Mouse (Mus musculus): ENCODE data around the gene Tigd4.
"Not testable (repeated sequence)": the region's sequence is repeated elsewhere in the genome, so short reads cannot be mapped to it uniquely, and the experiment has no call there.

Gene Tigd4

DNA sequence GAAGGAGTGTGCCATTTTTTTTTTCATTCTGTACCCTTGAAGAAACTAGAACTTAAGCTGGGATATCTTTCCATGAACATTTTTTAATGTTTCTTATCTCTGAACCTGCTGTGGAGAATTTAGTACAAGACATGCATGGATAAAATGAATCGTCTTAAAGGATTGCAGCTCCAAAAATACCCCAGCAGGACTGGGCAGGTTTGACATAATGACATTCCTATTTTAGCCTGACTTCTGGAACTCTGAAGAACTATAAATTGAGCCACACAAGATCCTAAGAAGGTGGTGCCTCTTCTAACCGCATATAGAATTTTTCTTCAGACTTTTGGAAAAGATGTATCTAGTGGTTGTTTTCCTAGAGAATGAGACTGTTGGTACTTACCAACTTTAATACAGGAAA, at the start of gene Tigd4:
Gene Tigd4, plus strand, starts transcription at position 301 of the 400 bp plus-strand sequence.
- no peak for DNase-seq (ENCODE audit: low spot score in 2 of 2)

DNA sequence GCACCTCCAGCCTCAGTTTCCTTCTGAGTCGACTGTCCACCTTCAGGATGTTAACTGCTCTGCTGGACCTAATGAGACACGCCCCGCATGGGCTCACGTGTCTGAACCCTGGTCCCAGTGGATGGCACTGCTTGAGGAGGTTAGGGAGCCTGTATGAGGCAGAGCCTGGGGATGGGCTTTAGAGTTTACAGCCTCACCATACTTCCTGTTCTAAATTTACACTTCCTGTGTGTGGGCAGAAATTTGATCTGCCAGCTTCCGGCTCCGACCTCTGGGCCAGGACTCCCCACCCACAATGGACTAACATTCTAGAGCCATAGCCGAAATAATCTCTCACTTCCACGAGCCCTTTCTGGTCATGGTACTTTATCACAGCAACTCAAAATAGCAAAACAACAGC, 46.2 kb upstream of the Tigd4 start:
- DNase-seq (ENCODE audit: low spot score in 2 of 2), result peak in 1 of 2 experiments; percentile 14

DNA sequence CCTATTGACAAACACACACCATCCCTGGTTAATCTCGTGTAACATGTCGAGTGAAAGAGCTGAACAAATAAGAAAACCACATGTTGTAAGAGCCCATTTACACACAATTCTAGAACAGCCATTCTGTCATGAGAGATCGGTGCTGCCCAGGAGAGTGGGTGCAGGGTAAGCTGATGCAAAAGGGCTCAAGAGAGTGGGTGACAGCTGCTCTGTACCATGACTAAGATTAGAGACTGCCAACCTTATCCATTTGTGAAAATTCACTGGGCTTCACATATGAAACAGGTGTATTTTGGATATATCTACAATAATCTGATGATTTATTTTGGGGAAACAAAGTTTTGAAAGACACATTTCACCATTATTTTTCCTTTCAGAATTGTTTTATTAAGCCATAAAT, 37.6 kb upstream of the Tigd4 start:
- DNase-seq (ENCODE audit: low spot score in 2 of 2), result no peak

DNA sequence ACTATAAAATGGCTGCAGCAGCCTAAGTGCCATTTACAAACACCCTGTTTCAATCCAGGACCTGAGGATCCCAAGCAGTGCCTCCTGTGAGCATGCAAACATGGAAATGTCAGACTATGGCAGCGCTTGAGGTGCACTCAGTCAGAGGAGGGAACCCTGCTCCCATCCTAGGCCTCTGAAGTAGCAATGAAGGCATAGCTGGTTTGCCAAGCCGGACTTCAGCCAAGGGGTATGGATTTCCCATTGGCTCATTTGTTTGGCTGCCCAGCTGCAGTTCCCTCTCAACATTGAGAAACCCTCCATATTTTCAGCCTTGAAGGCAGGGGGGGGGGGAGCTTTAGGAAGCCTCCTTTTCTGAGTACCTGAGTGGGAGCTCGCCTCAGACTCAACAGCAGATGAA, 35.1 kb upstream of the Tigd4 start:
- no peak for DNase-seq (ENCODE audit: low spot score in 2 of 2)

DNA sequence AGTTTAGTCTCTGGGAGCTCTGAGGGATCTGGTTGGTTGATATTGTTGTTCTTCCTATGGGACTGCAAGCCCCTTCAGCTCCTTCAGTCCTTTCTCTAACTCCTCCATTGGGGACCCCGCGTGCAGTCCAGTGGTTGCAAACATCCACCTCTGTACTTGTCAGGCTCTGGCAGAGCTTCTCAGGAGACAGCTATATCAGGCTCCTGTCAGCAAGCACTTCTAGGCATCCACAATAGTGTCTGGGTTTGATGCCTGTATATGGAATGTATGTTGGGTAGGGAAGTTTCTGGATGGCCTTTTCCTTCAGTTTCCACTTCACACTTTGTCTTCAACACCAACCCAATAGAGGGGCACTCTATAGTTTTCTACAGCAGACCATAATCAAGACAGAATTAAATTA, 30.5 kb upstream of the Tigd4 start:
- not testable (repeated sequence) for DNase-seq (ENCODE audit: low spot score in 2 of 2)

DNA sequence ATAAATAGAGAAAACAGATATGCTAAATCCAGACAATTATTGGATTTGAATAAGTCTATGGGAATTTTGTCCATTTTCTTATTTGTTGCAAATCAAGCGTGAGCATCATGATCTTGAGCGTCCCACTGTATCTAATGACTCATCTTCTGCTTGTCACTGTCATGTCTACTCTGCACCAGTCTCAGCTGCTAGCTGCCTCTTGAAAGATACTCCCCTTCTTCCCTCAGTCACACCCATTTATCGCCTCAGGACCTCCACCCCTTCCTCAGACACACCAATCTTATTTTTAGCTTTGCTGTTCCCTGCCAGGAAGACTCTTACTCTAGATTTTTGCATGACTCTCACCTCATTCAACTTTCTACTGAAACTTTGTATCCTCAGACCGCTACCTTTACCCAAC, 30.0 kb upstream of the Tigd4 start:
- no peak for DNase-seq (ENCODE audit: low spot score in 2 of 2)

DNA sequence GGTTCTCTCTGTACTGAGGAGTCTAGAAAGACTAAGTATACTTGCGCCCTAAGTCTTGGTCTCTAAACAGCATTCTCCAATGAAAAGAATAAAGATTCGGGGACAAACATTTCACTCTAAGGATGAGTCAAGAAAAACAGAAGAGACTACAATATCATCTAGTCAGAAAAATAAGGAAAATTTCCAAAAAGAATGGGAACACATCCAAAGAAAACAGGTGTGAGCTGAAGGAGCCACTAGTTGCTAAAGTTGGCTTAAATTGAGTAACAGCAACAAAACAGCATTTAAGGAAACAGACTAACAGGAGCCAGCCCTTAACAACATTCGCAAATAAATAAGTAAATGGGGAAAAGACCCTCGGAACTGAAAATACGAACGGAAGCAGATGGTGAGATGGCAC, 24.8 kb upstream of the Tigd4 start:
- no peak for DNase-seq (ENCODE audit: low spot score in 2 of 2)

DNA sequence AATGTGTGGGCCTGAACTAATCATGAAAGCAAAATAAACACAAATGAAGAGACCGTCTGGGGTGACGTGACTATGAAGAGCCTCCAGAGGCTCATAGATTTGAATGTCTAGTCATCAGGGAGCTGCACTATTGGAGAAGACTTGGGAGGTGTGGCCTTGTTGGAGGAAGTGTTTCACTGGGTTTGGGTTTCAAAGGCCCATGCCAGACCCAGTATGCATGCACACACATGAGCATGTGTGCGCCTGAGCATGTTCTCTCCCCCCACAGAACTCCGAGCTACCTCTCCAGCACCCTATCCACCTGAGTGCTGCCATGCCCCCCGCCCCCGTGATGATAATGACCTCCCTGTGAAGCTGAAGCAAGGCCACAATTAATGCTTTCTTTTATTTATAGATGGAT, 23.8 kb upstream of the Tigd4 start:
- no peak for DNase-seq (ENCODE audit: low spot score in 2 of 2)

DNA sequence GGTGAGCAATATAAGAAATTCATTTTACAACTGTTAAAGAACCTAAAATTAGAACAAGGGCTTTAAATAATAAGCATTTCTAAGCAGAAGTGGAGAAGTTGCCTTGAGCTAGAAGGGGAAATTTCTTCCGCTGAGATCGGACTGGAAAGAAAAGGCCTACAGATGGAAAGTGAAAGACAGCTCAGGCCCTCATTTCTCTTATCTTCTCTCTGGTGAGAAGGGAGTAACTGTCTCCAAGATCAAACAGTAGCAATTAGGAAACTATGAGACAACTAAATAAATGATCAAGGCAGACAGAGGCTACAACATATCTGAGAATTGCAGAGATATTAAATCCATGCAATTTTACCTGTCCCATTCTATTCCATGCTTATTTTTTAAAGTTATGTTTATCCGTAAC, 22.9 kb upstream of the Tigd4 start:
- DNase-seq (ENCODE audit: low spot score in 2 of 2), result no peak

DNA sequence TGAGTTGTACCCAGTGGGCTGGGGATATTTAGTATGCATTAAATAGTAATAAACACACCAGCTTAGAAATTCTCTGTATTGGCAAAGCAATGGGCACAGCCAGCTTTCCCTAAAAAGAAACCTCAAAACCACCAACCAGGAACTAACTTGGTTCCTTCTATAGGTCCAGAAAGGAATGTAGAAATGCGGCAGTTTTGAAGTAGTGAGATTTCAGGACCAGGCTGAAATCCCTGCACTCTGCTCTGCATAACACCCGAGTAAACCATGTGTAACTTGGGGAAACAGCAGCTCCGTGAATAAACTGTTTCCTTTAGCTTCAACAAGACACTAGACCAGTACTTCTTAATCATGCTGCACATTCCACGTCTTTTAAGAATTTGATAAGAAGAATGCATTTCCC, 12.7 kb upstream of the Tigd4 start:
- no peak for DNase-seq (ENCODE audit: low spot score in 2 of 2)

DNA sequence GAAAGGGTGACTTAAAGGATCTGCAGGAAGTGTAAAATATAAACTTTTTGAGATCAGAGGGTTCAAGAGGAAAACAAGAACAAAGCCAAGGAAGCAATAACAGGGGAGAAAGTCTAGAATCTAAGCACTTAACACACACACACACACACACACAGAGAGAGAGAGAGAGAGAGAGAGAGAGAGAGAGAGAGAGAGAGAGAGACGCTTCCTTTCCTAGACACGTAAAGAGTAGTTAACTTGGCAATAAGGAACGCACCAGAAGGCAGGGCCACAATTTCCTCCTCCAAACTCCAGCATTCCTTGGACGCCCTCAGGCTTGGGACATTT, 11.7 kb upstream of the Tigd4 start:
- no peak for DNase-seq (ENCODE audit: low spot score in 2 of 2)

DNA sequence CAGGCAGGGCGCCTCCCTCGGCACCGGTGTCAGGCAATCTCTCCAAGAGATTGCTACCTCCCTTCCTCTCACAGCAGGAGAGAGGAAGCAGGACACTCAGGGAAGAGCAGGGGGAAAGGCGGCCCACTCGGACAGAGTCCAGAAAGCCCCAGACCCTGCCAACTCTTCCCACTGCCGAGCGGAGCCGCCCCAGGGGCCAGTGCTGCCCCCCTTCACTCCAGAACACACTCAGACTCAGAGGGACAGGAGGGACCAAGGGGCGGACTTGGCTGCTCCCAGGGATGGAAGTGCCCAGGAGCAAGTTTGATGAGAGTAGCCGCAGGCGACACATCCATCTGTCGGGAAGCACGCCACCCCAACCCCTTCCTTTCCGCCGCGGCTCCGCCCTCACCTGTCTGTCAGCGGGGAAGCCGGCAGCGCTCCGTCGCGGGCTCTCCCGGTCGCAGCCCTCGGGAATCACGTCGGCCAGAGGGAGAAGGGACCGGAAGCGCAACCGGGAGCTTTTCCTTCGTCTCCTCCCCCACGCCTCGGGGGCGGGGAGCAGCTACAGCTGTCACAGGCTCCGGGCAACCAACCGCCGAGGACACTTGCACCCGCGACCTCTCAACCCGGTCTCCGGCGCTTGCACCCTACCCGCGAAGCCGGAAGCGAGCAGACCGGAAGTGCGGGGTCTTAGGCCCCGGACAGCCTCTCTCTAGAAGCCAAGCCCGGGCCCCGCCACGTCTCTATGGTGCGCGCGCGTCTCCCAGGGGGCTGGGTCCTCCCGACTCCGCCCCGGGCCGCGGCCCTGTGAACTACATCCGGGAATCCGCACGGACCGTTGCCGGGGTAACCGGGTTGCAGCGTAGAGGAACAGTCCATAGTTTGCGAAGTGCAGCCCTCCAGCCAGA, 11.1 kb upstream of the Tigd4 start, which contains the start of gene Arfip1:
Gene Arfip1, minus strand, starts transcription at position 603 of the 890 bp plus-strand sequence.
- DNase-seq (ENCODE audit: low spot score in 2 of 2), result peak; percentile 80 to 87

DNA sequence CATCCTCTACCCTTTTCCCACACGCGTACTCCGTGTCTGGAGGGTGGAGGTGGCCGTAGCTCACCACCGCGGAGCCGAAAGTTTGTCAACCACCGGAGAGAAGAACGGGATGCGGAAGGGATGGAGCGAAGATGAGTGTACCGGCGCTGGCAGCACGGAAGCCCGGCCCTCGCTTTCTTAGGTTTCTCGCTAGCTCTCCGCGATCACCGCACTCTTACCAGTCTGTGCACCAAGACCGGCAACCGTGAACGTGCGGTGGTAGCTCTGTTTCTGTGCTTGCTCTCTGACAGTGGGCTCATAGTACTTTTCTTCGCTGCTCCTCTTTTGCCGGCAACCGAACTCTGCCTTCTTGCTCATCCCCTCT, 10.5 kb upstream of the Tigd4 start:
- DNase-seq (ENCODE audit: low spot score in 2 of 2), result peak in 1 of 2 experiments; percentile 6

DNA sequence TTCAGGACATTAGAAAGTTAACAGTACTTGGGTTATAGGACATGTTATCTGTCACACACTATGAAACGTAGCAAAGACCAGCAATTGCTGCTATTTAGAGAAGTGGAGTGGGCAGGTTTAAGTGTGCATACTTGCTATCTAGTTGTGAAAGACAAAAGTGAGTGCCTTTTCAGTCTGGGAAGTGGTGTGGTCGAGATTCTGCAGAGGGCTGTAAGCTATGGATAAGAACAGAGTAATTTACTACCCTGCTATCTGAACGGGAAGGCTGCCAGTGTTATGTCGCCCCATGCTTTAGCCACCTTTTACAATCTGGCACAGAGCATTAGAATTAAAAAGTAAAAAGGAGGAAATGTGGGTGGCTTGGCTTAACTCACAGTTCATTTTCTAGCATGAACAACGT, 6.6 kb upstream of the Tigd4 start:
- DNase-seq (ENCODE audit: low spot score in 2 of 2), result no peak

DNA sequence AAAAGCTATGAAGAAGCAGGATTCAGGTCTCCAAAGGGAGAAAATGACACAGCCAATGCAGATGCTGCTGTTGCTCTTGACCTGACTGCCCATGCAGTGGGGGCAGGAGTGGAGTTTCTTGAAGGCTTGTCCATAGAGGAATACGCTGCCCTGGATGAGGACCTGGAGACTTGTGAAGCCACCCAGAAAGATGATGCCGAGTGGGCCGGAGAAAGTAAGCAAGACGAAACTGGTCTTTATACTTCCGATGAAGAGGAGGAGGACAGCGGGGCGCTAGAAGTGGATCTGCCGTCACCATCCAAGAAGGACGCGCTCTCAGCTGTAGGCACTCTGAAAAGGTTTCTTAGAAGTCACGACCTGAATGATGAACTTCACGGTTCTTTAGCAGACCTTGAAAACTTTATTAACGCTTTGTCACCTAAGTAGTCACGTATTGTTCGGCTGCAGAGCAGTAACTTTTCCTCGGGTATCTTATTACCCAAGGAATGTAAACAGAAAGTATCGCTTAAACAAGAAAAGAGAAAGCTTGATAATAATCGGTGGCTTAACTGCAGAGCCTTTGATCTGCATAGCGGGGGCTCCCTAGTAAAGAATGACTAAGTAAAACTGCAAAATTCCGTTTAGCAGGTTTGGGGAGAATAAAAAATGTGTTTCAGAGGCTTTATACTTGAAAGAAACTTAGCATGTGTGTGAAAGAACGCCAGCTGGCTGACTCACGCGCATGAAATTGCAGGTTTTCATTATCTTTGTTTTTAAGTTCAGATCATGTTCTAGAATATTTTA, 1.7 kb downstream of the Tigd4 start:
- no peak for DNase-seq (ENCODE audit: low spot score in 2 of 2)

DNA sequence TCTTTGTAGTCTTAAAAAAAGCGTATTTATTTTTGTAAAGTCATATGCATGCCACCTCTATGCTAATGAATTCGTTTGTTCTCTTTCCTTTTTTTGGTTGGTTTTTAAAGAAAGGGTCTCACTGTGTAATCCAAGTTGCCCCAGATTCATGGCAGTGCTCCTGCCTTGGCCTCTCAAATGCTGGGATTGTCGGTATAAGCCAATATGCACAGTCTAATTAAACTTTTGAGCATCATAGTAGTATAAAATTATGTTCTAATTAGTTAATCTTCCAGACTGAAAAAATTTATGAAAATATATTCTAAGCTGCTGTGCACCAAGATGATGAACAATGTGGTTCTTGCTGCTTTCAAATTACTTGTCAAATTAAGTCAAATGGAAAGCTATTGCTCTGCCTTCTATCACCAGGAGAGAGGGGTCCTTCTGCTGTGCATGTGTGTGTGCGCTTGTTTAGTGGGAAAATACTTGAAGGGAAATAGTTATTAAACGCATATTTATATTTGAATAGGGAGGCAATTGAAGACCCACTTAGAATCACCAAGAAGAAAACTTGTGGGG, 2.4 kb downstream of the Tigd4 start:
- no peak for DNase-seq (ENCODE audit: low spot score in 2 of 2)

DNA sequence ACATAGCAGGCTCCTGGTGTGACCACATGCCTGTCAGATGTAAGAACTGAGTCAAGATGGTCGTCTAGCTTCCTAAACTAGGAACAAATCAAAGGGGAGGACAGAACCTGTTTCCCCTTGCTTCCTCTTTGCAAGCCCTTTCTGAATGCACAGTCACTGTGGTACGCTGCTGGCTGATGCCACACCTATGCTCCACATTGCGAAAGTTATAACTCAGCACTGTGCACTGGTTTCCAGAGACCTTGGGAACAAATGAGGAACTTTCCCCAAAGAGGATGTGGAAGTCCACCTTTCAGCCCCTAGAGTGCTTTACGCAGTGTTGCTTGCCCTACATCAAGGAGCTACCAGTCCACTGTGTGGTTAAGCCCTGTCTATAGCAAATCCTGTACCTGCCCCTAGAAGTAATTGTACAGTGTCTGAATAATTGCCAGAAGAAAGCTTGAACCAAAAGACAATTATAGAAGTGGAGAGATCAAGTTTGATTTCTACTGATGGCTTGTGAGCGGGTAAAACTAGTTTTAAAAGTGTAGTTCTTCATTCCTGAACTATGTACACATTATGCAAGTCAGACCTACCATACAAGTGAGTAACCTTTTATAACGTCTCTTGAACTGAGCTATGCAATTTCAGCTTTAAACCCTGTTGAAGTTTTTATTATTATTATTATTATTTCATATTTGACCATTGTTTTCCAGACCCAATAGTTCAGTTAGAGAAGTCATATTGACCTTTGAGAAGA, 4.8 kb downstream of the Tigd4 start:
- no peak for DNase-seq (ENCODE audit: low spot score in 2 of 2)

DNA sequence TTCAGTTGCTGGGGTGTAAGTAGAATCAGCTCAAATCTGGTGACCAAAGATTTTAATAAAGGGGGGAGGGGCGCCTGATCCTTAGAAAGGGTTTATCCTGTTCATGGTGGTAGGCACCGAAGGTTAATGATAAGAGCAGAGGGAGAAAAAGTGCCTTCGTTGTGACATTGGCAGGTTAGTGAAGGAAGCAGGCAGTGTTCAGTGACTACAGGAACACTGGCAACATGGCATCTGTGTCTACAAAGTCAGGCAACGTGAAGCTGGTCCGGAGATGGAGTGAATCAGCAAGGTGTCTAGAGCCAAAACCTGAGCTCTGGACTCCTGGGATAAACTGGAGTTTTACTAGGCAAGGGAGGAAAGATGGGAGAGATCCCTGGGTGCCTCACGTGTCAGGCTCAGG, 5.4 kb downstream of the Tigd4 start:
- DNase-seq (ENCODE audit: low spot score in 2 of 2), result no peak

DNA sequence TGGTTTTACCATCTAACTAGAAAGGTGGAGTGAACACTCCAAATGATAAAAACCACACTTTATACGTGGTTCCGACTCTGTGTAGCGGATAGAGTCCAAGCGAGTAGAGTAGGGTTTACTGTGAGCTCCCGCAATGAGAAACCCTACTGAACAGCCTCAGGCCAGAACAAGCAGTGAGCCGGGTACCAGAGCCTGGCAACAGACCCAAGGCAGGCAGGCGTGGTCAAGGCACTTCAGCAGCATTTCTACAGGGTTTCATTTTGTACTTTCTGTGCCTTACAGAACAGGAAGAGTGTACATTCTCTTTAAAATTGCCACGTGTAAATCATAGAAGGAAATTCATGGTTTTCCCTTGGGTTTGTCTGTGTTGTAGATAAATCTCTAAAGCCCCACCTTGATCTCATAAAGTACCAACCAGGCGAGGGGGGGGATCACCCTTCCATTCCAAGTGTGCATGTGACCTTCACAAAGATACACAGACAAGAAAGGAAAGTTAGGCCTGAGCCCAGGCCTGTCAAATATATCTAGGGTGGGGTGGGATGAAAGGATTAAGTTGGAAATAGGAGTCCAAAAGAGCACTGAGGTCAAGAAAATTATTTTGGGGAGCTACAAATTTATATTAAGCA, 8.6 kb downstream of the Tigd4 start:
- no peak for DNase-seq (ENCODE audit: low spot score in 2 of 2)

DNA sequence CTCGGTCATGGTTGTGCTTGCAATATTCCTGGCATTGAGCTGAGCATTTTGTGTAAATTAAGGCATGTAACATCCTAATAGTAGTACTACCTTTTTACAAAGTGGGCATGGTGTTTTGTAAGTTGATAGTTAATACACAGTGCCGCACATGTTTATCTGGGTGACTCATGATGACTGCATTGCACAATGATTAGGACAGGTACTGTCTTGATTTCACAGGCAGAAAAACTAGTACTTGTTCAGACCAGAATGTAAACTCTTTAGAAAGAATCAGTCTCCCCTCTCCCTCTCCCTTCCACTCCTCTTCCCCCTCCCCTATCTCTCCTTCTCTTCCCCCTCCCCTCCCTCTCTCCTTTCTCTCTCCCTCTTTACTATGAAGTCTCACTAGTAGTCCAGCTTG, 9.4 kb downstream of the Tigd4 start:
- no peak for DNase-seq (ENCODE audit: low spot score in 2 of 2)

DNA sequence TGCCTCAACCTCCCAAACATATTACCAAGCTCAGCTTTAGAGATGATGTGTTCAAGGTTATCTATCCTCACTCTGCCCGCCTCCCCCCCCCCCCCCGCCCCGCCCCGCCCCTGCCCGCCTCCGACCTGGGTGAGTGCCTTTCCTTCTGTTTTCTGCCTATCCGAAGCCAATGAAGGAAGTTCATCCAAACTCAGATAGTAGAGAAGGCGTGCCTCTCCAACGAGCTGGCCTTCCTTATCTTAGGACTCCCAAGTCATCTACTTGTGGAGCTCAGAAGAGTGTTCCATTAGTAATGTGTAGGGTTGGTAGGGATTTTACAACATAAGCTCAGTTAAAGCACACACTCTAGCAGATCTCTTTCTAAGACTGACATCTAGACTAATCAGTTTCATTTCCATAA, 9.8 kb downstream of the Tigd4 start:
- no peak for DNase-seq (ENCODE audit: low spot score in 2 of 2)

Measured in spleen, postnatal 14 days (tissue).